Mouse (Mus musculus) embryonic facial prominence, embryonic 15.5 days (tissue): ENCODE measurements around the gene Serpinb9. TPM values are rescaled to one million over a fixed set of nuclear protein-coding genes. Genes with fewer than 3 reads are reported as not detected.
"Not testable (repeated sequence)": the region's sequence is repeated elsewhere in the genome, so short reads cannot be mapped to it uniquely, and the experiment has no call there.

Experiments
- ATAC-seq: fragments of 200-750 bp; cut with Nextera tagmentation; 2 replicates; pipeline ENCODE4 v1.8.0; 2017; ENCODE audit warnings: low read depth, moderate TSS enrichment; ENCODE audit not compliant: insufficient number of reproducible peaks, low FRiP score, low TSS enrichment
- H3K27ac ChIP-seq: fragments of 300-500 bp; sonication (generic); replicated peaks from 2 replicates; pipeline ENCODE4 v1.5.1; 2015; ENCODE audit warnings: mild to moderate bottlenecking, inconsistent platforms
- H3K27me3 ChIP-seq: fragments of 300-500 bp; sonication (generic); 2 replicates; pipeline ENCODE4 v1.6.1; 2015; ENCODE audit warnings: inconsistent platforms
- H3K36me3 ChIP-seq: fragments of 300-500 bp; sonication (generic); 2 replicates; pipeline ENCODE4 v1.6.1; 2015; ENCODE audit warnings: mild to moderate bottlenecking, inconsistent platforms
- H3K4me1 ChIP-seq: fragments of 300-500 bp; sonication (generic); 2 replicates; pipeline ENCODE4 v1.6.1; 2015; ENCODE audit warnings: inconsistent platforms
- H3K4me2 ChIP-seq: fragments of 300-500 bp; sonication (generic); replicated peaks from 2 replicates; pipeline ENCODE4 v1.6.1; 2015; ENCODE audit warnings: mild to moderate bottlenecking, inconsistent platforms
- H3K4me3 ChIP-seq: fragments of 300-500 bp; sonication (generic); replicated peaks from 2 replicates; pipeline ENCODE4 v1.5.1; 2015; ENCODE audit warnings: mild to moderate bottlenecking, inconsistent platforms
- H3K9ac ChIP-seq: fragments of 300-500 bp; sonication (generic); 2 replicates; pipeline ENCODE4 v1.6.1; 2015; ENCODE audit warnings: inconsistent platforms
- H3K9me3 ChIP-seq: fragments of 300-500 bp; sonication (generic); replicated peaks from 2 replicates; pipeline ENCODE4 v1.6.1; 2016; ENCODE audit warnings: inconsistent platforms
- WGBS: fragments of 180-500 bp; shearing (Covaris S2); methylation state at CpG from one replicate; pipeline ENCODE4 v1.1.7; 2015; 5-methylcytosine and 5-hydroxymethylcytosine counted together
- polyA plus RNA-seq: library from polyadenylated mRNA; unstranded; fragments of >200 nt; fragmentation: Nextera tagmentation; extraction: Ambion mirVana; gene quantifications from 2 replicates; pipeline ENCODE4 v1.2.1, GENCODE M21; 2015

The Serpinb9 gene
- polyA plus RNA-seq, 1 experiment from 2014 or later, result 4.0 TPM

- H3K9me3 ChIP-seq, result no peaks in the 10 kb centered on the region
- H3K27ac ChIP-seq, result peak overlapping the region; percentile 71
- no peaks in the 10 kb centered on the region for H3K36me3 ChIP-seq
- H3K4me2 ChIP-seq, result peak overlapping the region; percentile 50
- H3K4me3 ChIP-seq, result peak overlapping the region; percentile 40
- H3K9ac ChIP-seq, result 0 out of 2 replicates have a peak overlapping the region, but pooled peaks have one; percentile 2
- no peaks in the 10 kb centered on the region for H3K27me3 ChIP-seq
- 10% methylated on average over 12 of the region's 12 CpGs for WGBS
- H3K4me1 ChIP-seq, result peaks cover 4% of the 10 kb centered on the region; the same call in 1 of the 2 replicates
- peak; percentile 90 for ATAC-seq
Measured at GRCm38 (mm10) chr13:33004414-33005105, 1.5 kb downstream of the Serpinb9 start.

- Histone ChIP-seq H3K27me3 (no peaks in the 10 kb centered on the region), H3K4me3 (no peak overlapping the region)
Measured at GRCm38 (mm10) chr13:33005501-33006075, 2.5 kb downstream of the Serpinb9 start.

GRCm38 (mm10) chr13:33006555-33006954 is 3.5 kb downstream of the Serpinb9 start:
- Histone ChIP-seq H3K4me1 (peaks cover 4% of the 10 kb centered on the region; the same call in 1 of the 2 replicates), H3K27me3 (no peaks in the 10 kb centered on the region), H3K9me3 (no peaks in the 10 kb centered on the region), H3K4me3 (no peak overlapping the region), H3K9ac (no peak overlapping the region), H3K4me2 (no peak overlapping the region), H3K27ac (no peak overlapping the region), H3K36me3 (no peaks in the 10 kb centered on the region)
- ATAC-seq, result no peak
- WGBS, result 82% methylated on average over 3 of the region's 3 CpGs

More at GRCm38 (mm10) chr13:33005501-33006075, 2.5 kb downstream of the Serpinb9 start:
- Histone ChIP-seq H3K36me3 (no peaks in the 10 kb centered on the region), H3K9me3 (no peaks in the 10 kb centered on the region), H3K27ac (no peak overlapping the region), H3K9ac (no peak overlapping the region), H3K4me2 (no peak overlapping the region), H3K4me1 (peaks cover 4% of the 10 kb centered on the region; the same call in 1 of the 2 replicates)
- ATAC-seq, result no peak
- 67% methylated on average over 2 of the region's 2 CpGs for WGBS

GRCm38 (mm10) chr13:33012395-33012794 is 9.3 kb downstream of the Serpinb9 start:
- Histone ChIP-seq H3K4me2 (no peak overlapping the region), H3K36me3 (no peaks in the 10 kb centered on the region), H3K4me1 (no peaks in the 10 kb centered on the region), H3K4me3 (no peak overlapping the region), H3K27me3 (no peaks in the 10 kb centered on the region), H3K27ac (no peak overlapping the region), H3K9ac (no peak overlapping the region), H3K9me3 (no peaks in the 10 kb centered on the region)
- ATAC-seq, result no peak
- 63% methylated on average over 1 of the region's 1 CpGs for WGBS

- Histone ChIP-seq H3K36me3 (no peaks in the 10 kb centered on the region), H3K27me3 (no peaks in the 10 kb centered on the region), H3K27ac (no peak overlapping the region), H3K4me1 (no peaks in the 10 kb centered on the region), H3K9ac (no peak overlapping the region), H3K4me2 (no peak overlapping the region), H3K9me3 (no peaks in the 10 kb centered on the region), H3K4me3 (no peak overlapping the region)
- WGBS, result 44% methylated on average over 2 of the region's 2 CpGs
- 0 out of 2 replicates have a peak, but pooled peaks have one; percentile 15 for ATAC-seq
Measured at GRCm38 (mm10) chr13:33013271-33013670, 10.2 kb downstream of the Serpinb9 start.

GRCm38 (mm10) chr13:33022371-33022770 is 19.3 kb downstream of the Serpinb9 start:
- no peak overlapping the region for H3K9ac ChIP-seq
- no peak overlapping the region for H3K4me3 ChIP-seq
- H3K9me3 ChIP-seq, result no peaks in the 10 kb centered on the region
- ATAC-seq, result no peak
- no peaks in the 10 kb centered on the region for H3K27me3 ChIP-seq
- H3K36me3 ChIP-seq, result no peaks in the 10 kb centered on the region
- 78% methylated on average over 1 of the region's 1 CpGs for whole genome bisulfite sequencing
- no peak overlapping the region for H3K4me2 ChIP-seq
- H3K27ac ChIP-seq, result no peak overlapping the region
- H3K4me1 ChIP-seq, result no peaks in the 10 kb centered on the region

- Histone ChIP-seq H3K9ac (no peak overlapping the region), H3K4me1 (no peaks in the 10 kb centered on the region), H3K4me2 (no peak overlapping the region), H3K36me3 (no peaks in the 10 kb centered on the region), H3K27me3 (no peaks in the 10 kb centered on the region), H3K9me3 (no peaks in the 10 kb centered on the region), H3K27ac (no peak overlapping the region), H3K4me3 (no peak overlapping the region)
- no peak for ATAC-seq
- 59% methylated on average over 1 of the region's 1 CpGs for WGBS
Measured at GRCm38 (mm10) chr13:33026427-33027057, 23.5 kb downstream of the Serpinb9 start.

- no peak for ATAC-seq
- Histone ChIP-seq H3K4me1 (no peaks in the 10 kb centered on the region), H3K27ac (no peak within 1 kb of the TSS), H3K9me3 (no peaks in the 10 kb centered on the region), H3K4me3 (no peak within 1 kb of the TSS), H3K4me2 (no peak within 1 kb of the TSS), H3K27me3 (no peaks in the 10 kb centered on the region), H3K36me3 (no peaks in the 10 kb centered on the region), H3K9ac (no peak within 1 kb of the TSS)
- 74% methylated on average over 2 of the region's 2 CpGs for WGBS
Measured at GRCm38 (mm10) chr13:33027244-33027643, 24.2 kb downstream of the Serpinb9 start, which contains the start of gene Serpinb9b. Serpinb9b (plus strand) TSS chr13:33027416.

- no peak for ATAC-seq
- Histone ChIP-seq H3K36me3 (no peaks in the 10 kb centered on the region), H3K27me3 (no peaks in the 10 kb centered on the region), H3K4me3 (no peak overlapping the region), H3K9me3 (no peaks in the 10 kb centered on the region), H3K9ac (no peak overlapping the region), H3K4me2 (no peak overlapping the region), H3K27ac (no peak overlapping the region), H3K4me1 (no peaks in the 10 kb centered on the region)
- WGBS, result 40% methylated on average over 2 of the region's 2 CpGs
Measured at GRCm38 (mm10) chr13:33028146-33028545, 25.1 kb downstream of the Serpinb9 start.

GRCm38 (mm10) chr13:33028550-33028949 is 25.5 kb downstream of the Serpinb9 start:
- ATAC-seq, result no peak; the same call in 1 of the 2 replicates
- Histone ChIP-seq H3K36me3 (no peaks in the 10 kb centered on the region), H3K9me3 (no peaks in the 10 kb centered on the region), H3K4me1 (no peaks in the 10 kb centered on the region), H3K9ac (no peak overlapping the region), H3K4me2 (no peak overlapping the region), H3K27ac (no peak overlapping the region), H3K27me3 (no peaks in the 10 kb centered on the region), H3K4me3 (no peak overlapping the region)
- 71% methylated on average over 2 of the region's 2 CpGs for whole genome bisulfite sequencing

- not testable (repeated sequence) for H3K36me3 ChIP-seq, H3K27ac ChIP-seq, H3K4me2 ChIP-seq, H3K27me3 ChIP-seq, H3K4me3 ChIP-seq, H3K9ac ChIP-seq, ATAC-seq, H3K4me1 ChIP-seq, H3K9me3 ChIP-seq
- 96% methylated on average over 2 of the region's 2 CpGs for WGBS
Measured at GRCm38 (mm10) chr13:33029478-33029877, 26.4 kb downstream of the Serpinb9 start.
